Mouse (Mus musculus) small intestine, adult 2 months (tissue): ENCODE measurements around the gene Gdap1l1.

ENCODE experiments used
- CTCF ChIP-seq: fragments of 200-500 bp; IDR thresholded peaks from 2 replicates; pipeline ENCODE4 v1.5.1; 2012; ENCODE audit warnings: low read depth, mild to moderate bottlenecking, control low read depth, inconsistent platforms, low read length, moderate library complexity, mixed read lengths; ENCODE audit not compliant: insufficient replicate concordance, insufficient read length; ENCODE audit errors: extremely low read depth
- POLR2A ChIP-seq: fragments of 200-500 bp; IDR thresholded peaks from 2 replicates; pipeline ENCODE4 v1.6.1; 2012; ENCODE audit warnings: low read depth, mild to moderate bottlenecking, control low read depth, inconsistent platforms, low read length, moderate library complexity

DNA sequence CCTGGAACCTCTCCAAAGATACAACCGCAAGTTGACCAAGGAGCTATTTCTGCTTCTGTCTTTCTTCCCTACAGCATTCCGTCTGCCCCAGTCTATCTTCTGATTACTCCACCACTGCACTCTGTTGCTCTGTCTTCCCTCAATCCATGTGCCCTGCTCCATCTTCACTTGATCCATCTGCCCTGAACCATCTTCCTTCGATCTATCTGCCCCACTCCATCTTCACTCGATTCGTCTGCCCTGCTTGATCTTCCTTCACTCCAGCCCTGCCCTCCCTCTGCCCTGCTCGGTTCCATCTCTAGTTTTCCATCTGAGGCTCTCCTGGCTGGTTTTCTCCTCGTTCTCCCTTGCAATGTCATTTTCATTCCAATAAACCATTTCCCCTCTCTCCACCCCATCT is 64.9 kb downstream of the Gdap1l1 start:
- no peak for TF ChIP-seq POLR2A
- no peak for TF ChIP-seq CTCF
